Mouse (Mus musculus): ENCODE measurements at regions not wholly inside any gene's neighbourhood (a gene's known extent, or its start where the extent isn't known, plus 50 kb on each side); places are given as distances from the start of the nearest gene placed in this dataset.

DNA sequence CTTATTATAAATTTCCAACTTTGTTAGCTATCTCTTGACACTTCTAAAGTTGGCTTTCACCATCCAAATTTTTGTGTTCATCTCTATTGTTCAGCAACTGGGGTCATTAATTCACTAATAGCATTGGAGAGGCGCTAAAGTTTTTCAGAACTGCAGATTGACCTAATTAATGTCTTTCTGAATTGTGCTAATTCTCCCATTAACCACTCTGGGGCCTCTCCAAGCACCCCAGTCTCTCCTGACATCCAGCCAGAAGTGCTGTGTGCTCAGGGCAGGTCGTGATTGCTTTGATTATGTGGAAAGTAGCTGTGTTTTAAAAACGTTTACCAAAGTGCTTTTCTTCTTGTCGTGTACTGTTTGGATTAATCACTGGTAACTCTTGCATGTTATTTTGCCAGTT is 117.0 kb upstream of the Rbms1 start:
- DNase-seq = no peak

DNA sequence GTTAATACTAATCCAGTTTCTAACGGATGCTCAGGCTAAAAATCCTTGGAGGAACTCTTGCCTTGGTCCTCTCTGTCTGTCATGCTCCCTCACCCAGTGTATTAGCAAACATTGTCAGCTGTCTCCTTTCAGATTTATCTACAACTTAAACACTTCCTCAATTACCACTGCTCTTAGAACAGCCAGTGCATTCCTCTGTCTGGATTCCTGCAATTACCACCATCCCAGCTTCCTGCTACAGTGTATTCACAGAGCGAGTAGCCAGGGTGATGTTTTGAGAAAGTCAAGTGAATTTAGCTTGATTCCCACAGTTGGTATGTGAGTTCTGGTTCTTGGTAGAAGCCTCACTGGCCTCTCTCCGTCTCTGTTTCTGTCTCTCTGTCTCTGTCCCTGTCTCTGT is 108.0 kb upstream of the Rbms1 start:
- DNase-seq = no peak

DNA sequence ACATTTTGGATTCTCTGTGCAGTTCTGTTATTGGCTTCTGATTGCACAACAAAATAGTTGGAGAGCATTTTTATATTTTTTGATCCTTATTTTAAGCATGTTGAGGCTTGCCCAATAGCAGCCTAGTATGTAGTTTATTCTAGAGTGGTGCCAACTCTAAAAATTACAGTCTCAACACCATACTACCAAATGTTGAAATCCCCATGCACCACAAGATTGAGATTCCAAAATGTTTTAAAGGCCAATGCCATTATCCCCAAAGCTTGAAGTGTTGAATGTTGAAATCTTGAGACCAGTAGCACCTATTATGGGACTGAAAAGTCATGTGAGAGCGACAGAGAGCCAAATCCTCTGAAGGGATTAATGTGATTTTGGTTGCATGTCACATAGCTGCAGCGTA is 104.9 kb upstream of the Rbms1 start:
- DNase-seq = no peak

GRCm38 (mm10) chr2:61062125-61062524 is 99.1 kb upstream of the Rbms1 start:
- no peak for DNase-seq

GRCm38 (mm10) chr2:61060906-61061305 is 97.9 kb upstream of the Rbms1 start:
- no peak for DNase-seq

GRCm38 (mm10) chr2:61058545-61059235 is 95.7 kb upstream of the Rbms1 start:
- DNase-seq = no peak

DNA sequence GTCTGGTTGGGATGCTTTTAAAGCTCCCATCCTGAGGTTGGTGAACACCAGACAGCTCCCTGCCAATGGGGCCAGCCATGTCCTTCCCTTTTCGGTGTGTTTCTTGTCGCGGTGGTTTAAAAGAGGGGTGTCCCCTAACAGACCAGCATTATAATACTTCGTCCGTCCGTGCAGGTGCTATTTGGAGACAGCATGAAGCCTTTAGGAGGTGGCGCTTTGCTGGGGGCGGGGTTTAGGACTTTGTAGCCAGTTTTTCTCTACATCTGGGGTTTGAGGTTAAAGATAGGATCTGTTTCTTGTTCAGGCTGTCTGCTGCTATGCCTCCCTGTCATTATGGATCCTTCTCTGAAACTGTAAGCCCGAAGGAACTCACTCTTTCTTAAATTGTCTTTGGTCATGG is 89.3 kb upstream of the Rbms1 start:
- DNase-seq = no peak

DNA sequence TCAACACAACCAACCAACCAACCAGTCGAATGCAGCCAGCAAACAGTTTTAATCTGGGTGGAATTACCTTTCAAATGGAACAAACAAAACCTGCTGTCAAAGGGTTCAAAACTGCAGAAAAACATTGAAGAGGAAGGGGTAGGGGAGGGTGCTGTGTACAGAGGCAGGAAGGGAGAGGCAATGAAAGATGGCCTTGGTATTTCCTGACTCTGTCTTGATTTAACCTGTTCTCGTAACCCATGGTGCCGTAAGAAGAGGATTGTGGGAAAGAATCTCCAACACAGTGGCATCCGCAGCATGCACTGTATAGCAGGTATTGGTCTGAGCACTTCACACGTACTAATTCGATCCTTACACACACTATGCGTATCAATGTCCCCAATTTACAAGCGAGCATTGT is 88.8 kb upstream of the Rbms1 start:
- no peak for DNase-seq

- DNase-seq = no peak
Observed at GRCm38 (mm10) chr2:61046111-61046767, 83.2 kb upstream of the Rbms1 start.

DNA sequence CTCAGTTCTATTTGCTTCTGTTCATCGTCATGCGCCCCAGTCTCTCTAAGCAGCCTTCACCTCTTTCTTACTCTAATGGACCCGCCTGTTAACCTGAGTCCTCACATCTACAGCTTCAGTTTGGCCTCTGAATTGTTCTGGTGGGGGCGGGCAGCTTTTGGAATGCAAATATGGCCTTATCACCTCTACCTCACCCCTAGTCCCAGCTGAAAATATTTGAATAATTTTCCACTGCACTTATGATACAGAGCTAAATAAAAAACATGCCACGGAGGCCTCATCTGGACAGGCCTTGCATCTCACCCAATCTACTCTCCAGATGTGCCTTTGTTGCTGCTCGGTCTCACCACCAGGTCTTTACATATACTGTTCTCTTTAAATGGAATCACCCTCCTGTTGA is 82.5 kb upstream of the Rbms1 start:
- DNase-seq = no peak

DNA sequence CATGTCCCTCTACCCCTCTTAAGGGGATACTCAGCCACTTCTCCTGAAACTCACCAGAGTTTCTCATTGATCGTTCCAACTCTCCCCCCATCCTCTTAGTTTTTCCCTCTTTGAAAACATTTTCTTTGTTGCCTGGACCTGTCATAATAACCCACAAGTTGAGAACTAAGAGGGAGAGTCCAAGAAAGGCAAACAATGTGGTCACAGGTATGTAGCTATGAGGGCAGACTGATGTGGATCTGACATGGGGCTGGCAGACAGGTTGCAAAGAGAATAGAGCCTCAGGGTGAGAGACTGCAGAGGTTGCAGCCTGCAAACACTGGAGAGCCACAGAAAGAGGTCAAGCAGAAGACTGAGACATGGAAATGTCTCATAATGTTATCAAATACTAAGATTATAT is 69.9 kb upstream of the Rbms1 start:
- DNase-seq = no peak

GRCm38 (mm10) chr2:61029706-61030105 is 66.7 kb upstream of the Rbms1 start:
- no peak for DNase-seq

GRCm38 (mm10) chr2:61028578-61028977 is 65.6 kb upstream of the Rbms1 start:
- DNase-seq = no peak

GRCm38 (mm10) chr2:61027686-61028085 is 64.7 kb upstream of the Rbms1 start:
- no peak for DNase-seq

- peak; percentile 21 for DNase-seq
Observed at GRCm38 (mm10) chr2:61022411-61022810, 59.4 kb upstream of the Rbms1 start.

GRCm38 (mm10) chr2:61020791-61021190 is 57.8 kb upstream of the Rbms1 start:
- no peak for DNase-seq

GRCm38 (mm10) chr2:61013006-61013405 is 50.0 kb upstream of the Rbms1 start:
- DNase-seq = no peak

Data from layer of hippocampus, adult 9-11 months (tissue).